Mouse (Mus musculus) kidney, adult 18-20 months (tissue): Measurements from ENCODE around the gene Gm20916.
"Not testable (repeated sequence)": the region's sequence is repeated elsewhere in the genome, so short reads cannot be mapped to it uniquely, and the experiment has no call there.

Source experiments
- DNase-seq: peaks from one replicate; pipeline ENCODE4 v3.0.0; 2021

Gene Gm20916

GRCm38 (mm10) chrY:79319265-79319664 lies at the start of gene Gm20916:
TSS of gene Gm20916 (plus strand) at chrY:79319565.
- DNase-seq: not testable (repeated sequence)
